Mouse (Mus musculus): ENCODE data around the gene Rbm11.

The Rbm11 gene

DNA sequence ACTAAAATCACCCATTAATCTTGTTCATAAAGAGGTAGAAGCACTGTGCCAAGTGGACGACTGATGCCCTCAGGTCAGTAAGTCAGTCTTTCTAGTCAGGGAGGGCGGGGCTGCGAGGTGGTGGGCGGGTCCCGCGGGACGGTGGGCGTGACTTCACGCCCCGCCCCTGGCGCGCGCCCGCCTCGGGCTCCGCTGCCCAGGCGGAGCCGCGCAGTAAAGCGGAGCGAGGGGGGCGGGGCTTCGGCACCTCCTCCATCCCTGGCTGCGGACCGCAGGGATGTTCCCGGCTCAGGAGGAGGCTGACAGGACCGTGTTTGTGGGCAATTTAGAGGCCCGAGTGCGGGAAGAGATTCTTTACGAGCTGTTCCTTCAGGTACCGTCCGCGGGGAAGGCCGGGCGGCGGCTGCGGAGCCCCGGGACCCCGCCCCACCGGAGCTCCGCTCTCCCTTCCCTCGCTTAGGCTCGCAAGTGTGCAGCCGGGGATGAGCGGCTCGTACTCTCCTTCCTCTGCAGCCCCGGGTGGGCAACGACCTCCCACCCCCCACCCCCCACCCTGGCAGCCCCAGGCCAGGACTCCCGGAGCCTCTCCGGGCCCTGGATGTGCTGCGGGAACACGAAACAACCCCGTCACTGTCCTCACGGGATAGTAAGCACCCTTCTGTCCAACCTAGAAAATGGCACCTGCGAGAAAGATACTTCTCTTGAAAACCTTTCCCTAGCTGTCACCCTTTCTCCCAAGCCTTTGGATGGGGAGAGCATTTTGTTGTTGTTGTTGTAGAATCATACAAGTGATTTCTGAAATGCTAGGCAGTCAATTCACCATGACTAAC lies at the start of gene Rbm11:
Gene Rbm11 (plus strand): TSS at position 174 of the 830 bp plus-strand sequence.
- peak; percentile 86 for DNase-seq

DNA sequence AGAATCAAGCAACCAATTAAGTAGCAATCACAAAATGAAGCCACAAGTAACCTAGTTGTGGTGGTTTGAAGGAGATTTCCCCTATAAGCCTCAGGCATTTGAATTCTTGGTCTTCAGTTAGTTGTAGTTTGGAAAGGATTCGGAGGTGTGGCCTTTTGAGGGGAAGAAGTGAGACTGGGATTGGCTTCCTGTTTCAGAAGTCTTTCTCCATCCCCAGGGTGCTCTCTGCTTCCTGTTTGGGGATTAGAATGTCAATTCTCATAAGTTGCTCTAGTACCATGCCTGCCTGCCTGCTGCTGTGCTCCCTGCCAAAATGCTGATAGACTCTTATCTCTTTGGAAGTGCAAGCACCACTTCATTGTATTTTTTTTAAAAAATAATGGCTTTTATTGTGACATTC lies 47.3 kb upstream of the Rbm11 start:
- no peak for DNase-seq

DNA sequence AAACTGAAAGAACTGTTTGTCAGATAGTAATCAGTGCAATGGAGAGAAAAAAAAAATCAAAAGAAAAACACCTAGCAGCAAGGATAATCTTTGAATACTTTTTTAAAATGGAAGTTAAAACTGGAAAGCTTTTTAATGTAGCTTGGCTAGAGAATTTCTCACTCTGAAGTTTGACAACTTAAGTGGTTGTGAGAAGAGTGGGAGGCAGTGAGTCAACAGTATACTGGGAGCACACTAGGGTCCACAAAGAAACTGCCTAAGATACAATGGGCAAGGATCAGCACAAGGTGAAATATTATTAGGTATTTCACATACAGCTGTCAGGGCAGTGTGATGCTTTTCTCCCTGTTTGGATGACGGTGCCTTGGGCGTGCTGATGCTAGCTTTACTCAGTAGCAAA lies 29.7 kb upstream of the Rbm11 start:
- DNase-seq = no peak

DNA sequence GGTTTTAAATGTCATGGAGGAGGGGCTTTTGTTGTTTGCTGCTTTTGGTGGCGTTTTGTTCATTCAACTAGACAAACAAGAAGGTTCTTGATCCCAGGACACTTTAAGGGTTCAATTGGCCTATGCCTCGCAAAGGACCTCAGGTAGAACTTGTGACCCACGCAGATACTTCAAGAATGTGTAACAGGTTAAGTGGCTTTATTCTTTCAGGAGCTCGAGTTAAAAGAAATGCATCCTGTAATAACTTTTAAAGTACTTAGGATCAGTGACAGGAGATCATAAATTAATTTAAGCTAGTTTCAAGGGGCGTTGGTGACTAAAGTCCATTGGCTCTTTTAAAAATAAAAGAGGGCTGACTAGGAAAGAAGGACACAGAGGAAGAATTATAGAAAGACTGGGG lies 10.4 kb upstream of the Rbm11 start:
- DNase-seq = no peak

DNA sequence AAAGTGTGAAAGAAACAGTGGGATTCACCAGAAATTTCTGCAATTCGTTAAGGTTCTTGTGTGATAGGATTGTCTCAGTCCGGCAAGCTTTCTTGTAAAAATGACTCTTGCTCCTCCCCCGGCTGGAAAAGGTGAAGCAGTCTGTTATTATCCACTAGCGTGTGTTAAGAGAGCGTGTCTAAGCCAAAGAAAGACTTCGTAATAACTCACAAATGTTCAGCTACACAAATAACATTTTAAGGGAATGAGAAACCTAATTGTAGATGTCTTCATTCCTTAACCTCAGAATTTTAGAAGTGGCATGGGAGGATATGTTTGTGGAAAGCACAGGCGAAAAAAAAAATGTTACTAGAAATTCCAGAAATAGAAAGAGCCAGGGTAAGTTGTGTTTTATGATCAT lies 6.7 kb upstream of the Rbm11 start, which contains the start of gene Lipi:
Gene Lipi (minus strand): TSS at position 101 of the 400 bp plus-strand sequence.
- DNase-seq = no peak

DNA sequence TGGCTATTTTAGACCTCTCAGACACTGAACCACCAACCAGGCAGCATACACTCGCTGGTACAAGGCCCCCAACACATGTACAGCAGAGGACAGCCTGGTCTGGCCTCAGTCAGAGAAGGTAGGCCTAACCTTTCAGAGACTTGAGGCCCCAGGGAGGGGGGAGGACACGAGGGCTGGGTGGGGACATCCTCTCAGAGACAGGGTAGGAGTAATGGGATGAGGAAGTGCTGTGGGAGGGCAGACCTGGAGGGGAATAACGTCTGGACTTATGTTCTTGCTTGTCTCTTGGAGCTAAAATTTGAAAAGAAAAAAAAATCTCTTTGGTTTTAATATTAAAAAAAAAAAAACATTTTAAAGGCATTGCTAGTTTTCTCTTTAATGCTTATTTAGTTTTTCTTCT lies 6.2 kb upstream of the Rbm11 start:
- DNase-seq = no peak

DNA sequence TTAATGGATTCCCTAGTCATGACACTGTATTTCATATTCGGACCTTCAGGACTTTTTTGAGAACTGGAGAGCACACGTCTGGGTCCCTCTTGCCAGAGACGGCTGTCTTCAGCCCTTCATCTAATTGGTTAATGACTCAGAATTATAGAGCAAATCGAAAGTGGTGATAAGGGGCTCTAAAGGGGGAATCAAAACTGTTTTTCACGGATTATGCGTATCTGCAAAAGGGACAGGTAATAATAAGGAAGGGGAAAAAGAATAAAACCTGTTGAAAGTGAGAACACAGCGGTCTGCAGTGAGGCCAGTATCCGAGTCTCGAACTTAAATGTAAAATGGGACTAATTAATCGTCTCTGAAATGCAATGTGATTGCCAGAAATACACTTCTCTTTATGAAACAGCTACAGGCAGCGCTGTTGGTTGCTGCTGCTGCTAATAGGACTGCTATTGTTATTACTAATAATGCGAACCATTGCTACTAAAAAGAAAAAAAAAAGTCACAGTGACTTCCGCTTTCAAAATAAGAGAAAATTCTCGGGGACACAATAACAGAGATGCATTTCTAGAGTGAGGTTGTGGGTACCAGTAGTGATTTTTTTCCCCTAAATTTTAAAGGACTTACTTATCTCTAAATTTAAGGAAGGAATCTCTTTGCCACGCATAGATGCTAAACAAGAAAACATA lies 998 bp downstream of the Rbm11 start:
- no peak for DNase-seq

DNA sequence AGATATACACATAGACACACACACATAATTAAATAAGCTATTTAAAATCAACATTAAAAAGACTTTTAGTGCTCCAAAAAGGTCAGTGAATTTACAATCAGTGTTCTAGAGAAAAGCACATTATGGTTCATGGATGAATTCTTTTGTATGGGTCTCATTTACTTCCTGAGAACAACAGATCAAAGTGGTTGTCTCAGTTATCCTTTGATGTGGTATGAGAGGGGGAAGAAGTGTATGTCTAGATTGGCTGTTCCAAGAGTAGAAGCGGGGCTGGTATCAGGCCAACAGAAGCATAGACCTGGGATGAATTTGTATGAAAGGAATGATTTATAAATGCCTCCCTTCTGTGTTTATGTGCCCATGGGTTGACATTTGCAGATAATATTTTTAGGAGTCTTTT lies 13.8 kb downstream of the Rbm11 start:
- DNase-seq = no peak

DNA sequence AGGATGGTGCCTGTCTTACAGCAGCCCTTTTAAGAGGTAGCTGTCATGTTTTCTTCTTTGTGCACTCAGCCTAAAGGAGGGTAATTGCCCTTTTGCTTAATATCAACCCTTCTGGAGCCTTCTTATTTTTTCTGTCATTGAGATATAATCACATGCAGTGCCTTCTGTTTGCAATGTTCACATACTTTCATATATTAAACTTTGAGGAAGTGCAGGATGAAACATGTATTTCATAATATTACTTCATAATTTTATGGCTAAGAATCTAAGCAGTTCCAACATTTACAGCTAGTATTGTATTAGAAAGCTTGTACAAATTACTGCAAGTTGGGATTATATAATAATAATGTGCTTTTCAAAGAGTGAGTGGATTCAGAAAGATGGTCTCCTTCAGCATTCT lies 19.9 kb downstream of the Rbm11 start:
- DNase-seq = no peak

DNA sequence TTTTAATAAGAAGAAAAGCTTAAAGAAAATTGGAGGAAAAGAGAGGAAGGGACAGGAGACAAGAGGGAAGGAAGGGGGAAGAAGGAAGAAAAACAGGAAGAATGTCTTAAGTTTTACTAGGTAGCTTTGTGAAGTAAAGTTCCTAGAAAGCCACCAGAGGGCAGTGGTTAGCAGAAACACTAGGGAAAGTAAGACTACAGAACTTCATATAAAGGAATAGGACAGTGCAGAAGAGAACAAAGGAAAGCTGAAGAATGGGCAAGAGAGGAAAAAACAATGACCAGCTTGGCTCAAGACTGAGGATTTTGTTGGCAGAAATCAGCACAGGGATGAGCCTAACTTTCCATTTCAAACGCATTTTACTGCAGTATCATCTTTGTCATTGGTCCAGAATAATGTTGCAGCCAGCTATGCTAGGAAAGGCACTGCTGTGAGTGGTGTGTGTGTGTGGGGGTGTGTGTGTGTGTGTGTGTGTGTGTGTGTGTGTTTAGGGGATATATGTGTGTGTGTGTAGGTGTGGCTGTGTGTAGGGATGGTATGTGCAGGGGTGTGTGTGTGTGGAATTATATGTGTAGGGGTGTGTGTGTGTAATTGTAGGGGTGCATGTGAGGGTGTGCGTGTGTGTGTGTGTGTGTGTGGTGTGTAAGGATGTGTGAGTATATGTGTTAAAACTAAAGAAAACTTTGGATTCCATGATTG lies 25.2 kb downstream of the Rbm11 start:
- DNase-seq = peak; percentile 75

DNA sequence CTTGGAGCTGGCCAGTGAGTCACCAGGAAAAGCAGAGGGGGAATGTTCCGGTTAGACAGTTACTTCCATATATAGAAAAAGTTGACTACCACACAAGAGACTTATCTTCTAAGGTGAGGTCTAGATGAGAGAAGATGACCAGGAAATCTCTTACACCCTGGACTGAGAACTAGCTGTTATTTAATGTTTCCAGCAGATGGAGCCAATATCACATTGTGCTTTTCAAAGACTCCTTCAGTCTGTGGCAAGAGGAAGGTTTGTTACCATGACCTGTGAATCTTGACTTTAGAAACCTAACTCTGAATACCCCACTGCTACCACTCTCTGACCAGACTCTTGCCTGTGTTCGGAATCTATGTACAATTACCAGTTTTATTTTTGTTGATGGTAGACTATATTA lies 35.2 kb downstream of the Rbm11 start:
- no peak for DNase-seq
